Mouse (Mus musculus) heart, embryonic 16.5 days (tissue): Measurements from ENCODE around the gene Npr2. TPM values are rescaled to one million over a fixed set of nuclear protein-coding genes. Genes with fewer than 3 reads are reported as not detected.
"Not testable (repeated sequence)": the region's sequence is repeated elsewhere in the genome, so short reads cannot be mapped to it uniquely, and the experiment has no call there.

Experiments
- ATAC-seq: fragments of 200-750 bp; cut with Nextera tagmentation; replicated peaks from 2 replicates; pipeline ENCODE4 v1.8.0; 2017; ENCODE audit warnings: moderate number of reproducible peaks; ENCODE audit not compliant: insufficient read depth, low FRiP score; ENCODE audit errors: extremely low read depth
- H3K27ac ChIP-seq: fragments of 300-500 bp; sonication (generic); 2 replicates; pipeline ENCODE4 v1.5.1; 2014; ENCODE audit warnings: mild to moderate bottlenecking, low read length, control low read depth, moderate library complexity
- H3K27me3 ChIP-seq: fragments of 300-500 bp; sonication (generic); 2 replicates; pipeline ENCODE4 v1.6.1; 2014; ENCODE audit warnings: low read length, mixed read lengths; ENCODE audit not compliant: control insufficient read depth, insufficient read depth
- H3K36me3 ChIP-seq: fragments of 300-500 bp; sonication (generic); 2 replicates; pipeline ENCODE4 v1.6.1; 2014; ENCODE audit not compliant: control insufficient read depth, insufficient read depth
- H3K4me1 ChIP-seq: fragments of 300-500 bp; sonication (generic); 2 replicates; pipeline ENCODE4 v1.6.1; 2014; ENCODE audit warnings: low read length, mixed read lengths; ENCODE audit not compliant: control insufficient read depth, insufficient read depth
- H3K4me2 ChIP-seq: fragments of 300-500 bp; sonication (generic); 2 replicates; pipeline ENCODE4 v1.6.1; 2014; ENCODE audit warnings: low read depth, mild to moderate bottlenecking, control low read depth, low read length
- H3K4me3 ChIP-seq: fragments of 300-500 bp; sonication (generic); 2 replicates; pipeline ENCODE4 v1.5.1; 2014; ENCODE audit warnings: mild to moderate bottlenecking, control low read depth, low read length
- H3K9ac ChIP-seq: fragments of 300-500 bp; sonication (generic); 2 replicates; pipeline ENCODE4 v1.6.1; 2014; ENCODE audit warnings: low read length, control low read depth
- H3K9me3 ChIP-seq: fragments of 300-500 bp; sonication (generic); replicated peaks from 2 replicates; pipeline ENCODE4 v1.6.1; 2016; ENCODE audit warnings: low read length; ENCODE audit not compliant: control insufficient read depth
- WGBS: fragments of 180-500 bp; shearing (Covaris S2); extraction: QIAGEN DNeasy Blood & Tissue Kit; methylation state at CpG from one replicate; pipeline ENCODE4 v1.1.7; 2014; 5-methylcytosine and 5-hydroxymethylcytosine counted together
- polyA plus RNA-seq: library from polyadenylated mRNA; unstranded; fragments of >200 nt; fragmentation: Nextera tagmentation; extraction: Ambion mirVana; gene quantifications from 2 replicates; pipeline ENCODE4 v1.2.1, GENCODE M21; 2015

Npr2 gene
- polyA plus RNA-seq, 1 experiment from 2014 or later, result 9.1 TPM

DNA sequence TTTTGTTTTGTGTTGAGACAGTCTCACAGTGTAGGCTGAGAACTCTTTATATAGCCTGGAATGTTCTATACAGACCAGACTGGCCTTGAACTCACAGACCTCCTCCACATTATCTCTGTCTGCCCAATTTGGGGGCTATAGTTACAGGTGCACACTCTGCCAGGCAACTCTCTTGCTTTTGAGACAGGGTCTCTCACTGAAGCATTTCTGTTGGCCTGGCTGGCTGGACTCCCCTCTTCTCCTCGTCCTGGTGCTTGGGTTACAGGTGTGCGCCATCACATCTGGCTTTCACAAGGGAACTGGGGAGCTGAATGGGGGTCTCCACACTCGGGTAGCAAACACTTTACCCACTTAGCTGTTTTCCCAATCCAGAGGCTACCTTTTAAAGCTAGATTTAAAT is 39.8 kb upstream of the Npr2 start:
- H3K27ac ChIP-seq, result no peak overlapping the region
- H3K4me2 ChIP-seq, result no peak overlapping the region
- H3K4me3 ChIP-seq, result no peak overlapping the region
- ATAC-seq, result no peak
- H3K36me3 ChIP-seq, result no peaks in the 10 kb centered on the region
- no peak overlapping the region for H3K9ac ChIP-seq
- 78% methylated on average over 3 of the region's 3 CpGs for WGBS
- H3K27me3 ChIP-seq, result no peaks in the 10 kb centered on the region
- peaks cover 8% of the 10 kb centered on the region; the same call in 1 of the 2 replicates for H3K4me1 ChIP-seq
- H3K9me3 ChIP-seq, result no peaks in the 10 kb centered on the region

- Histone ChIP-seq H3K9me3 (no peaks in the 10 kb centered on the region), H3K27ac (no peak overlapping the region), H3K4me1 (peaks cover 3% of the 10 kb centered on the region; the same call in 1 of the 2 replicates), H3K4me3 (no peak overlapping the region), H3K4me2 (no peak overlapping the region), H3K27me3 (no peaks in the 10 kb centered on the region), H3K9ac (no peak overlapping the region), H3K36me3 (no peaks in the 10 kb centered on the region)
- 58% methylated on average over 3 of the region's 3 CpGs for WGBS
- ATAC-seq, result no peak
Observed at GRCm38 (mm10) chr4:43593453-43593852, 38.3 kb upstream of the Npr2 start.

DNA sequence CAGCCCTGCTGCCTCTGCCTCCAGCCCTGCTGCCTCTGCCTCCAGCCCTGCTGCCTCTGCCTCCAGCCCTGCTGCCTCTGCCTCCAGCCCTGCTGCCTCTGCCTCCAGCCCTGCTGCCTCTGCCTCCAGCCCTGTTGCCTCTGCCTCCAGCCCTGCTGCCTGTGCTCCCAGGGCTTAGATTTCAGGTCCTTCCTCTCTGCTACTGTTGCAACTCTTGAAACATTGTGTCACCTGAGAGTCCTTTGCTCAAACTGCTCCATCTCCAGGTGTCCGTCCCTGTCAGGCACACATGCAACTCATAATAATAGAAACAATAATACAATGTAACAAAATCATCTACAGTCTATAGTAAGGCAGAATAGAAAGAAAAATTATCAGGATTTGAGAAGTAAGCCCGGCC is 35.1 kb upstream of the Npr2 start:
- H3K9me3 ChIP-seq, H3K4me3 ChIP-seq, ATAC-seq, H3K9ac ChIP-seq, H3K4me1 ChIP-seq, H3K36me3 ChIP-seq, H3K4me2 ChIP-seq, H3K27ac ChIP-seq, H3K27me3 ChIP-seq: not testable (repeated sequence)
- 85% methylated on average over 2 of the region's 2 CpGs for WGBS

GRCm38 (mm10) chr4:43598200-43598599 is 33.5 kb upstream of the Npr2 start:
- H3K9me3 ChIP-seq, result no peaks in the 10 kb centered on the region
- 82% methylated on average over 4 of the region's 4 CpGs for WGBS
- no peaks in the 10 kb centered on the region for H3K36me3 ChIP-seq
- peaks cover 3% of the 10 kb centered on the region; the same call in 1 of the 2 replicates for H3K4me1 ChIP-seq
- H3K27ac ChIP-seq, result no peak overlapping the region
- no peak overlapping the region for H3K4me2 ChIP-seq
- H3K9ac ChIP-seq, result no peak overlapping the region
- no peak for ATAC-seq
- no peak overlapping the region for H3K4me3 ChIP-seq
- no peaks in the 10 kb centered on the region for H3K27me3 ChIP-seq

DNA sequence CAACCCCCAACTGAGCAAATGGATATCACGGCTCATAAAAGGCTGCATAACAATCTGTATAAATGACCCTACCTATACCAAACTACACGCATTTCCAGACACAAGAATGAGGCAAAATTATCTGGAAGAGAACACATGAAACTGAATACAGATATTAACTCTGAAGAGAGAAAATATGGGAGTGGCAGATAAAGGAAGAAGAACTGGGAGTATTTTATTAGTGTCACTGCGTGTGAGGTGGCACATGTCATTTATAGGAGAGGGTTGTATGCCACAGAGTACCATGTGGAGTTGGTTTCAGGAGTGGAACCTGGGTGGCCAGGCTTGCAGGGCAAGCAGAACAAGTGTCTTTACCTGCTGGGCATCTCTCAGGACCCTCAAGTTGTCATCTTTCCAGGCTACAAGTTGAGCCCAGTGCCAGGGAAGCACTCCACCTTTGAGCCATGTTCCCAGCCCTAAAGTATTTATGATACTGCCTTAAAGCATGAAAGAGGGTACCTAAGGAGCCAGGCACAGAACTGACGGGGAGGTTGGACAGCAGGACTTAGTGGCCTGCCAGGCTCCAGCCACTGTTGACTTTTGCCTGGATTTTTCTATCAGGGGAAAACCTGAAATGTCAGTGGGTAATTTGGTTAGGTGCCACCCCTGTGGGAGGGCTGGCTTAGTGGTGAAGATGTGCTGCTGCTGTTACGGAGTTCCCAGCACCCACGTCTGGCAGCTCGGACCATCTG is 32.9 kb upstream of the Npr2 start:
- Histone ChIP-seq H3K36me3 (no peaks in the 10 kb centered on the region), H3K4me2 (no peak overlapping the region), H3K27ac (no peak overlapping the region), H3K27me3 (no peaks in the 10 kb centered on the region), H3K9ac (no peak overlapping the region), H3K4me3 (no peak overlapping the region), H3K9me3 (no peaks in the 10 kb centered on the region), H3K4me1 (no peaks in the 10 kb centered on the region)
- WGBS, result 82% methylated on average over 7 of the region's 7 CpGs
- ATAC-seq, result no peak

DNA sequence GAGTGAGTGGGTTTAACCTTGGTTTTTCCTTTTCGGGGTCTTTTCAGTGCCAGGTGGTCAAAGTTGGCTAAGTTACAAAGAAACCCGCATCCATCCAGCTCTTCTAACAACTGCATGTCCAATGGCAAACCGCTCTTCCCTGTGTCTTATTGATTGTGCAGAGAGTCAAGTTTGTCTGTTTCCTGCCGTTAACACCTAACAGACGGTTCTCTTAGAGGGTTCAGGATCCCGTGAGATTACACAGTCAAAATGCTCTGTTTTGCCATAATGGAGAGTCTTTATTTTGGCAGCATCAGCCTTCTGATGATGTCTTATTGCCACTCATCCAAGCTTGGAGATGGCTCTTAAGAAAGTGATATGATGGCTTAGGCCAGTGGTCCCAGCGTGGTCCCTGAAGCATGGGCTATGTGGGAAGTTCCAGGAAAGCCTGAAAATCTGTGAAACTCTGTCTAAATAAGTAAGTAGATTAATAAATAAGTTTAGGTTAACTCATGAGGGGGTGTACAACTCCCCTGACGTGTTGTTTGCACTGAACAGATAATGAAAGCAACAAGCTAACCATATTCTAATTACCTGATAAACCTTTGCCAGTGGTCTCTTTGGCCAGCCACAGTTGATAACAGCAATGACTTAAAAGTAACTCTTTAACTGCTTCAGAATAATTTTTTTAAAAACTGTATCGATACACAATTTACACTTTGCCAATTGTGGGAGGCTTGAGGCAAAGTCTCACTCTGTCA is 31.4 kb upstream of the Npr2 start:
- ATAC-seq, result no peak
- Histone ChIP-seq H3K27me3 (no peaks in the 10 kb centered on the region), H3K36me3 (no peaks in the 10 kb centered on the region), H3K4me3 (no peak overlapping the region), H3K27ac (no peak overlapping the region), H3K4me2 (no peak overlapping the region), H3K9me3 (no peaks in the 10 kb centered on the region), H3K9ac (no peak overlapping the region), H3K4me1 (no peaks in the 10 kb centered on the region)
- WGBS, result 72% methylated on average over 9 of the region's 9 CpGs

DNA sequence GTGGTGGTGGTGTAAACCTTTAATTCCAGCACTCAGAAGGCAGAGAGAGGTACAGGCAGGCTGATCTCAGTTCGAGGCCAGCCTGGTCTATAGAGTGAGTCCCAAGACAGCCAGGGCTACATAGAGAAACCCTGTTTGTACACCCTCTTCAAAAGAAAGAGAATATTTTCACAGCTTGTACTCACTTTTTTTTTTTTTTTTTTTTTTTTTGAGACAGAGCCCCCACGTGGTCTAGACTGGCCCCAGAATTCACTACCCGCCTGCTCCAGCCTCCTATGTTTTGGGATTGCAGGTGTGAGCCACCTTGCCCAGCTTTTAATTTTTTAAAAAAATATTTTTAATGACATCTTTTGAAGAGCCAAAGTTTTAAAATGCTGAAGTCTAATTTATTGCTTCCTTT is 27.6 kb upstream of the Npr2 start:
- Histone ChIP-seq H3K4me2 (no peak overlapping the region), H3K27ac (no peak overlapping the region), H3K4me3 (no peak overlapping the region), H3K36me3 (no peaks in the 10 kb centered on the region), H3K9me3 (no peaks in the 10 kb centered on the region), H3K27me3 (no peaks in the 10 kb centered on the region), H3K9ac (no peak overlapping the region), H3K4me1 (no peaks in the 10 kb centered on the region)
- ATAC-seq, result no peak
- 56% methylated on average over 3 of the region's 3 CpGs for WGBS

GRCm38 (mm10) chr4:43604751-43605685 is 26.7 kb upstream of the Npr2 start:
- H3K4me1 ChIP-seq, result no peaks in the 10 kb centered on the region
- H3K27me3 ChIP-seq, result no peaks in the 10 kb centered on the region
- no peak overlapping the region for H3K27ac ChIP-seq
- no peak overlapping the region for H3K9ac ChIP-seq
- H3K4me3 ChIP-seq, result no peak overlapping the region
- no peaks in the 10 kb centered on the region for H3K36me3 ChIP-seq
- ATAC-seq, result no peak
- 40% methylated on average over 9 of the region's 9 CpGs for WGBS
- no peak overlapping the region for H3K4me2 ChIP-seq
- H3K9me3 ChIP-seq, result no peaks in the 10 kb centered on the region
